Mouse (Mus musculus): ENCODE data around the gene Rnf123.

The Rnf123 gene

GRCm38 (mm10) chr9:108104766-108105548, 21.8 kb upstream of the Rnf123 start:
- DNase-seq, result peak; percentile 78

GRCm38 (mm10) chr9:108099619-108100018, 16.5 kb upstream of the Rnf123 start:
- peak; percentile 73 to 74 for DNase-seq

GRCm38 (mm10) chr9:108095949-108096712, 13.0 kb upstream of the Rnf123 start:
- no peak for DNase-seq

GRCm38 (mm10) chr9:108095518-108095917, 12.4 kb upstream of the Rnf123 start:
- peak; percentile 76 to 83 for DNase-seq

GRCm38 (mm10) chr9:108094998-108095411, 11.9 kb upstream of the Rnf123 start:
- DNase-seq, result peak; percentile 55 to 61

- peak; percentile 94 to 97 for DNase-seq
Measured at GRCm38 (mm10) chr9:108094184-108094941, 11.2 kb upstream of the Rnf123 start, which contains the start of gene Apeh. TSS of gene Apeh (minus strand) at chr9:108094606.

- peak in 1 of 2 experiments; percentile 58 for DNase-seq
Measured at GRCm38 (mm10) chr9:108093586-108093985, 10.4 kb upstream of the Rnf123 start.

GRCm38 (mm10) chr9:108090611-108091120, 7.5 kb upstream of the Rnf123 start:
- no peak for DNase-seq

- DNase-seq, result no peak
Measured at GRCm38 (mm10) chr9:108085261-108085660, 2.1 kb upstream of the Rnf123 start.

GRCm38 (mm10) chr9:108083561-108083960, 415 bp upstream of the Rnf123 start:
- no peak for DNase-seq

GRCm38 (mm10) chr9:108082549-108082948, 597 bp downstream of the Rnf123 start:
- peak; percentile 60 to 63 for DNase-seq

GRCm38 (mm10) chr9:108080168-108080567, 3.0 kb downstream of the Rnf123 start, which contains the start of gene Mst1:
TSS of gene Mst1 (plus strand) at chr9:108080436.
- no peak for DNase-seq

GRCm38 (mm10) chr9:108073141-108073930, 9.8 kb downstream of the Rnf123 start:
- DNase-seq, result peak; percentile 85 to 86

- DNase-seq, result peak; percentile 75 to 77
Measured at GRCm38 (mm10) chr9:108072481-108072924, 10.6 kb downstream of the Rnf123 start.

GRCm38 (mm10) chr9:108071801-108072200, 11.3 kb downstream of the Rnf123 start:
- no peak for DNase-seq

- DNase-seq, result peak in 1 of 2 experiments; percentile 20
Measured at GRCm38 (mm10) chr9:108069529-108069928, 13.6 kb downstream of the Rnf123 start.

GRCm38 (mm10) chr9:108069007-108069406, 14.1 kb downstream of the Rnf123 start:
- DNase-seq, result peak in 1 of 2 experiments; percentile 39

- peak; percentile 91 to 94 for DNase-seq
Measured at GRCm38 (mm10) chr9:108067900-108068299, 15.2 kb downstream of the Rnf123 start.

GRCm38 (mm10) chr9:108067199-108067598, 15.9 kb downstream of the Rnf123 start:
- peak in 1 of 2 experiments; percentile 61 for DNase-seq

- peak; percentile 87 to 88 for DNase-seq
Measured at GRCm38 (mm10) chr9:108065491-108066011, 17.6 kb downstream of the Rnf123 start.

GRCm38 (mm10) chr9:108063361-108063760, 19.8 kb downstream of the Rnf123 start:
- DNase-seq, result no peak
